Mouse (Mus musculus) stomach, postnatal 0 days (tissue): Measurements from ENCODE around the gene Wdfy1.

Source experiments
- CTCF ChIP-seq: IDR thresholded peaks from 2 replicates; pipeline ENCODE4 v1.5.1; 2016; ENCODE audit warnings: antibody characterized with exemption, low read depth, mild to moderate bottlenecking, moderate library complexity
- EP300 ChIP-seq: optimal IDR thresholded peaks from 2 replicates; pipeline ENCODE3; 2016; ENCODE audit warnings: antibody characterized with exemption

DNA sequence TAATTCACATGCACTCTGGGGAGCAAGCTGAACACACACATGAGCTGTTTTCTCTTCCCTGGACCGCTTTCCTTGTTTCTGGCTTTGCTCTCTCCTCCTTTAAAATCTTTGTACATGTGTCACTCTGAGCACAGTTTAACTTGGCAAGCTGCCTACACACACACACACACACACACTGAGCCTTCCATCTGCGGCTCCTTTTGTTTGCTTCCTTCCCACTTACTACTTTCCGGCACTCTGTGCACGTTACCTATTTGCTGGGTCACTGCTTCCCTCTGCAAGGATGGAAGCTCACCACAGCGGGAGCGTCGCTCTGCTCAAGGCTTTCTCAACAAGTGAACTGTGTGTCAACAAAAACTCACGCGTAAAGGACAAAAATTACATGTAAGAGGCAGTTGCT lies 78.6 kb downstream of the Wdfy1 start:
- TF ChIP-seq CTCF (no peak), EP300 (no peak)
